ENCODE assay signal across 13 mouse cellular contexts in the genomic region with DNA sequence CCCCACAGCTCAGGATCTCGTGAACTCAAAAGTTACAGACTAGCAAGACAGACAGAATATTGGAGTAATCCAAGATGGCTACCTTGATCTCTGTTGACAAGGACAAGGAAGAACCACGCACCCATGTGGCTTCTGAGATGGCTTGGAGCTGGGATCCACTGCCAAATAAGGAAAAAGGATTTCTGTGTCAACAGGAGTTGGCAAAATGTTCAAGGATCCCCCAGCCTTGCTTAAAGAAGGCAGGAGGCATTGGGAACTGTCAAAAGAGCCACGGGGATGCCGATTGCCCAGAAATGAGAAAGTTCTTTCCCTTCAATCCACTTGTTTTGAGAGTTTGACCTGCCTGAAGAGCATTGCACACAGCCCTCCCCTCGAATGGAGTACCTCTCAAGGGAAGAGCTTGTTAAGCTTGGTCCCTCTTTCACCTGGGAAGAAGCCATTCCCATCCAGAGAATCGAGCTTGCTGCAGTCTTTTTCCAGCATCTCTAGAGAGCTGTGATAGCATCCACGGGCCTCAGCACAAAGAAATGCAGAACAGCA. TPM values are rescaled to one million over a fixed set of nuclear protein-coding genes. Genes with fewer than 3 reads are reported as not detected.
"Had no signal": no experiment of that assay in that cellular context is flagged by ENCODE, and none has a peak within 500 bp of the region (broad histone marks: within the 10 kb centered on the region; RNA-seq: fewer than 3 reads in every experiment).

No protein-coding gene starts in this region.

- H3K9me3 ChIP-seq: limb, embryonic 13.5 days; midbrain, embryonic 13.5 days had no signal

- H3K9ac ChIP-seq: limb, embryonic 13.5 days; liver, embryonic 14.5 days; lung, embryonic 14.5 days; midbrain, embryonic 13.5 days had no signal

- H3K4me3 ChIP-seq: limb, embryonic 13.5 days; midbrain, embryonic 13.5 days had no signal

- DNase-seq: kidney, adult 8-10 months; kidney, postnatal 4 days; left cerebral cortex, postnatal 4 days; lung, embryonic 14.5 days; right cerebral cortex, adult 18-20 months; right cerebral cortex, postnatal 25 days; thymus, postnatal 36 days had no signal

- H3K27ac ChIP-seq: kidney, postnatal 0 days; limb, embryonic 13.5 days; liver, embryonic 14.5 days; midbrain, embryonic 13.5 days had no signal

- ATAC-seq: intestine, embryonic 16.5 days; midbrain, embryonic 13.5 days had no signal

- H3K4me2 ChIP-seq: limb, embryonic 13.5 days; lung, embryonic 14.5 days; midbrain, embryonic 13.5 days had no signal

- H3K36me3 ChIP-seq: limb, embryonic 13.5 days; midbrain, embryonic 13.5 days had no signal

RNA-seq across cellular contexts. Expression of gene Lrp2, which starts 6.2 kb away (rescaled TPM):
- polyA plus RNA-seq: small intestine, adult 2 months had no signal

RNA-seq across cellular contexts. Expression of gene Bbs5, which starts 54.9 kb away (rescaled TPM):
- polyA plus RNA-seq: small intestine, adult 2 months had no signal
